Mouse (Mus musculus): ENCODE measurements at regions not wholly inside any gene's neighbourhood (a gene's known extent, or its start where the extent isn't known, plus 50 kb on each side); places are given as distances from the start of the nearest gene placed in this dataset.

- Histone ChIP-seq H3K4me3 (ENCODE audit: insufficient read depth, low read depth, low read length) (no peak overlapping the region), H3K27ac (replicated peaks; ENCODE audit: low read depth, low read length) (no peak overlapping the region), H3K4me1 (ENCODE audit: control insufficient read depth, insufficient read depth, insufficient read length, low read length) (no peaks in the 10 kb centered on the region)
Observed at GRCm38 (mm10) chr2:48586162-48586830, 227.6 kb upstream of the Acvr2a start.

- no peak overlapping the region for H3K4me3 ChIP-seq (ENCODE audit: insufficient read depth, low read depth, low read length)
- H3K4me1 ChIP-seq (ENCODE audit: control insufficient read depth, insufficient read depth, insufficient read length, low read length), result no peaks in the 10 kb centered on the region
- no peak overlapping the region for H3K27ac ChIP-seq (replicated peaks; ENCODE audit: low read depth, low read length)
Observed at GRCm38 (mm10) chr2:48586831-48587169, 227.1 kb upstream of the Acvr2a start.

GRCm38 (mm10) chr2:48589709-48590108 lies 224.2 kb upstream of the Acvr2a start:
- Histone ChIP-seq H3K4me1 (ENCODE audit: control insufficient read depth, insufficient read depth, insufficient read length, low read length) (no peaks in the 10 kb centered on the region), H3K4me3 (ENCODE audit: insufficient read depth, low read depth, low read length) (no peak overlapping the region), H3K27ac (replicated peaks; ENCODE audit: low read depth, low read length) (no peak overlapping the region)

GRCm38 (mm10) chr2:48597793-48598583 lies 215.9 kb upstream of the Acvr2a start:
- H3K27ac ChIP-seq (replicated peaks; ENCODE audit: low read depth, low read length), result no peak overlapping the region
- no peak overlapping the region for H3K4me3 ChIP-seq (ENCODE audit: insufficient read depth, low read depth, low read length)

GRCm38 (mm10) chr2:48599367-48599766 lies 214.5 kb upstream of the Acvr2a start:
- H3K4me3 ChIP-seq (ENCODE audit: insufficient read depth, low read depth, low read length), result no peak overlapping the region
- H3K4me1 ChIP-seq (ENCODE audit: control insufficient read depth, insufficient read depth, insufficient read length, low read length), result no peaks in the 10 kb centered on the region
- H3K27ac ChIP-seq (replicated peaks; ENCODE audit: low read depth, low read length), result no peak overlapping the region

More at GRCm38 (mm10) chr2:48597793-48598583, 215.9 kb upstream of the Acvr2a start:
- no peaks in the 10 kb centered on the region for H3K4me1 ChIP-seq (ENCODE audit: control insufficient read depth, insufficient read depth, insufficient read length, low read length)

- H3K4me1 ChIP-seq (ENCODE audit: control insufficient read depth, insufficient read depth, insufficient read length, low read length), result no peaks in the 10 kb centered on the region
- no peak overlapping the region for H3K27ac ChIP-seq (replicated peaks; ENCODE audit: low read depth, low read length)
- H3K4me3 ChIP-seq (ENCODE audit: insufficient read depth, low read depth, low read length), result no peak overlapping the region
Observed at GRCm38 (mm10) chr2:48601855-48602254, 212.1 kb upstream of the Acvr2a start.

GRCm38 (mm10) chr2:48609466-48609865 lies 204.4 kb upstream of the Acvr2a start:
- no peak overlapping the region for H3K4me3 ChIP-seq (ENCODE audit: insufficient read depth, low read depth, low read length)
- no peak overlapping the region for H3K27ac ChIP-seq (replicated peaks; ENCODE audit: low read depth, low read length)

GRCm38 (mm10) chr2:48612251-48612650 lies 201.7 kb upstream of the Acvr2a start:
- no peak overlapping the region for H3K27ac ChIP-seq (replicated peaks; ENCODE audit: low read depth, low read length)
- H3K4me1 ChIP-seq (ENCODE audit: control insufficient read depth, insufficient read depth, insufficient read length, low read length), result no peaks in the 10 kb centered on the region
- H3K4me3 ChIP-seq (ENCODE audit: insufficient read depth, low read depth, low read length), result no peak overlapping the region

More at GRCm38 (mm10) chr2:48609466-48609865, 204.4 kb upstream of the Acvr2a start:
- no peaks in the 10 kb centered on the region for H3K4me1 ChIP-seq (ENCODE audit: control insufficient read depth, insufficient read depth, insufficient read length, low read length)

GRCm38 (mm10) chr2:48617141-48617699 lies 196.7 kb upstream of the Acvr2a start:
- Histone ChIP-seq H3K4me1 (ENCODE audit: control insufficient read depth, insufficient read depth, insufficient read length, low read length) (peaks cover 7% of the 10 kb centered on the region), H3K27ac (replicated peaks; ENCODE audit: low read depth, low read length) (no peak overlapping the region), H3K4me3 (ENCODE audit: insufficient read depth, low read depth, low read length) (no peak overlapping the region)

- peaks cover 10% of the 10 kb centered on the region for H3K4me1 ChIP-seq (ENCODE audit: control insufficient read depth, insufficient read depth, insufficient read length, low read length)
- no peak overlapping the region for H3K4me3 ChIP-seq (ENCODE audit: insufficient read depth, low read depth, low read length)
- 0 out of 2 replicates have a peak overlapping the region, but pooled peaks have one; percentile 8 for H3K27ac ChIP-seq (replicated peaks; ENCODE audit: low read depth, low read length)
Observed at GRCm38 (mm10) chr2:48619042-48619441, 194.9 kb upstream of the Acvr2a start.

- H3K4me3 ChIP-seq (ENCODE audit: insufficient read depth, low read depth, low read length), result no peak overlapping the region
- peaks cover 14% of the 10 kb centered on the region for H3K4me1 ChIP-seq (ENCODE audit: control insufficient read depth, insufficient read depth, insufficient read length, low read length)
- H3K27ac ChIP-seq (replicated peaks; ENCODE audit: low read depth, low read length), result no peak overlapping the region
Observed at GRCm38 (mm10) chr2:48620815-48621214, 193.1 kb upstream of the Acvr2a start.

- H3K27ac ChIP-seq (replicated peaks; ENCODE audit: low read depth, low read length), result no peak overlapping the region
- peaks cover 14% of the 10 kb centered on the region for H3K4me1 ChIP-seq (ENCODE audit: control insufficient read depth, insufficient read depth, insufficient read length, low read length)
- no peak overlapping the region for H3K4me3 ChIP-seq (ENCODE audit: insufficient read depth, low read depth, low read length)
Observed at GRCm38 (mm10) chr2:48622316-48622715, 191.6 kb upstream of the Acvr2a start.

- H3K27ac ChIP-seq (replicated peaks; ENCODE audit: low read depth, low read length), result no peak overlapping the region
- H3K4me3 ChIP-seq (ENCODE audit: insufficient read depth, low read depth, low read length), result no peak overlapping the region
- peaks cover 13% of the 10 kb centered on the region for H3K4me1 ChIP-seq (ENCODE audit: control insufficient read depth, insufficient read depth, insufficient read length, low read length)
Observed at GRCm38 (mm10) chr2:48624040-48624439, 189.9 kb upstream of the Acvr2a start.

GRCm38 (mm10) chr2:48624461-48624860 lies 189.4 kb upstream of the Acvr2a start:
- no peak overlapping the region for H3K4me3 ChIP-seq (ENCODE audit: insufficient read depth, low read depth, low read length)
- H3K4me1 ChIP-seq (ENCODE audit: control insufficient read depth, insufficient read depth, insufficient read length, low read length), result peaks cover 11% of the 10 kb centered on the region
- H3K27ac ChIP-seq (replicated peaks; ENCODE audit: low read depth, low read length), result no peak overlapping the region

GRCm38 (mm10) chr2:48627011-48627410 lies 186.9 kb upstream of the Acvr2a start:
- Histone ChIP-seq H3K4me3 (ENCODE audit: insufficient read depth, low read depth, low read length) (no peak overlapping the region), H3K4me1 (ENCODE audit: control insufficient read depth, insufficient read depth, insufficient read length, low read length) (peaks cover 7% of the 10 kb centered on the region)

More at GRCm38 (mm10) chr2:48627011-48627410, 186.9 kb upstream of the Acvr2a start:
- no peak overlapping the region for H3K27ac ChIP-seq (replicated peaks; ENCODE audit: low read depth, low read length)
